Mouse (Mus musculus): Measurements from ENCODE around the gene Tmem120a.

Tmem120a gene

DNA sequence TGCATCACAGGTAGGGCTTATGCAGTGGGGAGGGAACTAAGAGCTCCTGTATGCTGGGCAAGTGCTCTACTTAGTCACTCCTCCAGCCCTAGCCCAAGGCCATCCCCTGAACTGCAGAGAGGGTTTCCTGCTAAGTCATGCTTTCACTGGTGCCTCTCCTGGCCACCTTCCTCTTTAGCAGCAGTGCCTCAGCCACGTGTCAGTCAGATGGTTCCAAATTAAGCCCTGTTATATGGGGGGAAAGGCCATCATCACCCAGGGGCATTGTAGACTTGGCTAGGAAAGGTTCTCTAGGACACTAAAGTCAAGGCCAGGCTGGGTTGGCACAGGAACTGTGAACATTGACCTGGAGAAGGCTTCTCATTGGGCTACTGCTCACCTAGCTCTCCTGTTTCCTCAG is 36.4 kb downstream of the Tmem120a start:
- no peak for DNase-seq (ENCODE audit: low spot score)

DNA sequence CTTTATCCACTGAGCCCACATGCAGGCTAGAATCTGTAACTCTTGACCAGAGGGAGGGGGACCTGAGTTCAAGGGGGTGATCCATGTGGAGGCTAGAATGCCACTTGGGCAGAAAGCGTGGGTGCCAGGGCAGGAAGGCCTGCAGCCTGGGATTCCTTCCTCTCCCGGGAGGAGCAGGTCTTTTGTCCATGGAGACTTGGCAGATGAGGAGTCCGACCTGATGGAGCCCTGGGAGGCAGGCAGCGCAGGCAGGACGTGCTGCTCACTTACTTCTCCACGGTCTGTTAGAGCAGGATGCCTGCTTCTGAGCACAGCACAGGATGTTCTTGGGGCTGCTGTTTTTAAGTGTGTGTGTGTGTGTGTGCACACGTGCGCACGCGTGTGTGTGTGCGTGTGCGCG is 37.2 kb downstream of the Tmem120a start:
- DNase-seq (ENCODE audit: low spot score), result no peak

DNA sequence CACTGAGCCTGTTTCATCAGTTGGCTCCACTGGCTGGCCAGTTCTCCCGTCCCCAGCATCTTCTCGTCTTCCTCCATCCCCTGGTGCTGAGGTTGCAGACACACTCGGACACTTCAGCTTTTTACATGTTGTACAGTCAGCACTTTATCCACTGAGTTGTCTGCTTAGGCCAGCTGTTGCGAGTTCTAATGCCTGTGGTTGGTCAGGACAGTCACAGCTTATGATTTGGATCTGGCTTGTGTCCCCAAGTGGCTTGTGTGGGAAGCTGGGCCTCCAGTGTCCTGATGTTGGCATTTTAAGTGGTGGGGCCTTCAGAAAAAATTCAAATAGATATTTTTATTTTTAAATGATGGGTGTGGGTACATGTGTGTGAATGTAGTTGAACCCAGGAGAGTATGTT is 38.9 kb downstream of the Tmem120a start:
- DNase-seq (ENCODE audit: low spot score), result no peak

DNA sequence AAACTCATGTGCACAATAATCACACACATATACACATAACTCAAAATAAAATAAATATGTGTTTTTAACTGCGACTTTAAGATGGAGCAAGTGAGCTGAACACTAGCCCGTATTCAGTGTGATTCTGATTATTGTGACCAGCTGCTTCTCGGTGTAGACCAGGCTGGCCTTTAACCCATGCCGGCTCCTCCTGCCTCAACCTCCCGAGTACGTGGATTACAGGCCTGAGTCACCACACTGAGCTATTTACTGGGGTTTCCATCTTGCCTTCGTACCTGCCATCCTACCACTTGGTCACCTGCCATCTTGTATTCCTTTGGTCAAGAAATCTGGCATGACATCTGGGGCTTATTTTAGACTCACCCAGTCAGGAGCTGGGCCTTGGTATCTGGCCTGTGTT is 40.8 kb downstream of the Tmem120a start:
- DNase-seq (ENCODE audit: low spot score), result no peak

DNA sequence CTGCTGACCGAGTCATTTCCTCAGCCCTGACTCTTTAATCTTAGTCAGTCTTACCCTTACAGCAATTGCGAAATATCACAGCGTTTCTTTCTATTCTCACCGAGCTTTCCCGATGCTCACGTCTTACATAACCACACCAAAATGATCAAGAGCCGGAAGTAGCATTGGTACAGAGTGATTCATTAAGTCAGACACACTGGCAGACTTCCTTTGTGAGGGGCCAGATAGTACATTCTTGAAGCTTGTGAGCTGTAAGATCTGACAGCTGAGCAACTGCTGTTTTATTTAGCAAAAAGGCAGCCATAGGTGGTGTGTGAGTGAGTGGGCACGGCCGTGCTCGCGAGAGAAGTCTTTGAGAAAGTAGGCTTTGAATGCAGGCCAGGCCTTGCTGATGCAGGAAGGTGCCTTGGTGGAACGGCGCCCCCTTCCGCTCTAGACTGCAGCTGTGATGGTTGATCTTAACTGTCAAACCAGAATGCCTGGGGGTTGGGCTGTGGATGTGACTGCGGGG is 41.5 kb downstream of the Tmem120a start:
- DNase-seq (ENCODE audit: low spot score), result no peak

DNA sequence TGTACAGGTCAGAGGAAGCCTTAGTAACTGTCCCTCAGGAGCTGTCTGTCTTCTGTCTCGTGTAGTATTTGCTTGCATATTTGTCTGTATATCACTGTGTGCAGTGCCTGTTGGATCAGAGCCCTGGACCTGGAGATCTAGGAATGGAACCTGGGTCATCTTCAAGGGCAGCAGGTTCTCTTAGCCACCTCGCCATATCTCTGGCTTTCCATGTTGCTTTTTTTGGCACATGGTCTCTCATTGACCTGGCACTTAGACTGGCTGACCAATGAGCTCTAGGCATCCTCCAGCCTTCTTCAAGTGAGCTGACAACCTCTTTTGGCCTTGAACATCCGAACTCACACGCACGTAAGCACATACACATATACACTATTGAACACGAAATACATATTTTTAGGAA is 42.1 kb downstream of the Tmem120a start:
- no peak for DNase-seq (ENCODE audit: low spot score)

DNA sequence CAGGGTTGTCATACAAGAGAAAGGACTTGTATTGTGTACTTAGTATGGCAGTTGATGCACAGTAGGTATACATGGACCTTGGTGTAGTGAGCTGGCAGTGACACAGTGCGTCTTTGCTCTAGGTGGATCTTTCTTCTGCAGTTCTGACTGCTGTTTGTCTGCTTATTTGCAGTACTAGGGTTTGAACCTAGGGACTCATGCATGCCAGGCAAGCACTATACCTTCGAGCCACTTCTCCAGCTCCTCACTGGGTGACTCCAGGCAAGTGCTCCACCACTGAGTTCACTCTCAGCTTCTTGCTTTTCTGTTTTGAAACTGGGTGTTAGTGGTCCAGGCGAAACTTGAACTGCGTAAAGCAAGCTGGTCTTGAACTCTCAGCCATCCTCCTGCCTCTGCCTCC is 42.6 kb downstream of the Tmem120a start:
- DNase-seq (ENCODE audit: low spot score), result no peak

DNA sequence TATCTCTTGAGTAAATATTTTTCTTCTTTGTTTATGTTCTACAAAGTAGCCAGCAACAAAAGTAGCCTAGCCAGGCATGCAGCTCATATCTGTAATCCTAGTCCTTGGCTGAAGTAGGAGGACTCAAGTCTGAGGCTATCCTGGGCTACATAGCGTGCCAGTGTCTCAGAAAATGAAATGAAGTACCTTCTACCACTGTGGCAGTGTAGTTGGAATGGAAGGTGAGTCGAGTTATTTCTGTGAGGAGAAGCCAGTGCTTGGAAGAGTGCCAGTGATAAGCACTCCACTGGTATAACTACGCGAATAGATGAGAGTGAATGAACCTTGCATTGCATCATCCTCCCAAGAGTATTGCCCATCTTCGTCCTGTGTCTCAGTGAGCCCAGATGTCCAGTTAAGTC is 46.5 kb downstream of the Tmem120a start:
- DNase-seq (ENCODE audit: low spot score), result no peak

DNA sequence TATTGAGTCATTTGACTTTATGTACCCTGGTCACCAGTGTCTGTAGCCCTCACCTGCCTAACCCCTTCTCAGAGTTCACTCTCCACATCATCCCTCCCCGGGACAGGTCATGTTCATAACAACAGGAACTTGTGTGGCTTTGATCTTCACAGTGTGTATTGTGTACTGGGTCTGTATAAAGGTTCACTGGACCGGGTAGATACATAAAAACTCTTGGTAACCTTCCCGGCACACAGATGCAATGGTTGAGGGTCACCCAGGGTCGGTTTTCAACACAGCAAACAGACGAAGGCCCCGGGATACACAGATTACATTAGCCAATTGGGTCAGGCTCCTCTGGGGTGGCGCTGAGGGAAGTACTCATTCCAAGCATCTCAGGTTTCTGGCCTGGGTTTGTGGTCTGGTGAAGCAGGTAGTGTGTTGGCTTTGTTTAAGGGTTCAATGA is 48.9 kb downstream of the Tmem120a start:
- no peak for DNase-seq (ENCODE audit: low spot score)

DNA sequence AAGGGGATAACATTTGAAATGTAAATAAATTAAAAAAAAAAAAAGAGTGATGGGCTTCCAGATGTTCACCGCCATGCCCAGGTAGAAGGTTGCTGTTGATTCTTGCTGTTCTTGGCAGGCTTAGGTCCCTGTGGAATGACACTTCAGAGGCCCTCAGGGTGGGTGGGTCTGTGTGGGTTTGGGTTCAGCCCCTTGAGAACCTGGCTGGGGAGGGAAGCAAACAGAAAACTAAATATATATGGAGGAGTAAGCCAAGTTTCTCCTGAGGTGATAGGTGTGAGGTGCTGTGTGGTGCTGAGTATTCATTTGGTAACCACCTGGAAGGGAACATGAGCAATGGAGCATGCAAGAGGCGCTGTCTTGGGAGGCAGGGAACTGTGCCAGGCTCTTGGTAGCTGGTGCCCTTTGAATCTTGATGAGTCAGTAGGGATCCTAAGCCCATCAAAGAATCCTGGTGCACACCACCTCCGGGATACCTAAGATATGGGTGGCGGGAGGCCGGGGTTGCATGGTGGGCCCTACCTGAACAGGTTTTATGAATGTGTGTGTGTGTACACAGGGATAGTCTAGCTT is 50.9 kb downstream of the Tmem120a start:
- DNase-seq (ENCODE audit: low spot score), result no peak

DNA sequence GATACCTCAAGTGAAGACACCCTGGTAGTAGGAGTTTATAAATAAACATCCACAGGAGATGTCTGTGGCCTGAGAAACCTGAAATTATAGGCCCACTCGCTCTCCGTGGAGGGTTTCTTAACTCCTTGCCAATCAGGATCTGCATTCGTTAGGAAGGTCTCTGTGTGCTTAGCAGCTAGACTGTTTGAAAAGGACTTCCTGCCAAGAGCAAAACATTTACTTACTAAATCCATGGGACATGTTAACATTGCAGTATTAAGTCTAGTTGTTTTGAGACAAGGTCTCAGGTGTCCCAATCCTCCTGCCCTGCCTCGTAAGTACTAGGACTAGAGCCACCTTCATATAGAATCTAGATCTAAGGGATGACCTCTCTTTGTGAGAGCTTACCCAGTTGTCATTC is 53.0 kb downstream of the Tmem120a start:
- DNase-seq (ENCODE audit: low spot score), result no peak

DNA sequence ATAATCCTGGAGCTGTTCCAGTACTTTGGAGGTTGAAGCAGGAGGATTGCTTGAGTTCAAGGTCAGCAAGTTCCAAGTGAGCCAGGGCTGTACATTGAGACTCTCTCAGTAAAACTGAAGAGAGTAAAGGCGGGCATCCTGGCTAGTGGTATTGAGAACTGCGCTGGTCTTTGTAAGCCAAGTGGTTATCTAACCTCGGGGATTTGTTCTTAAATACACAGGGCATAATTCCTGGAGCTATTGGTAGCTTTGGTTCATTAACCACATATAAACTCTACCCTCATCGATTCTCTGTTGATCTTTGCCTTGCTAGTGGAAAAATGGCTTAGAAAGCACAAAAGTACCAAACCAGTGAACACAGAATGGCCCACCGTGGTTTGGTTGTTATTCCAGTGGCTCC is 53.8 kb downstream of the Tmem120a start:
- DNase-seq (ENCODE audit: low spot score), result no peak
